Mouse (Mus musculus): ENCODE results near the gene Rpia. TPM values are rescaled to one million over a fixed set of nuclear protein-coding genes. Genes with fewer than 3 reads are reported as not detected.

The Rpia gene
- total RNA-seq, 2 experiments from 2014 or later = 10.5 to 12.8 TPM

- DNase-seq (ENCODE audit: extremely low spot score in 1 of 2, low spot score in 2 of 2) = no peak
- intact Hi-C loops (cut with DNase I) = no loop called here
Observed at GRCm38 (mm10) chr6:70724722-70725121, 67.3 kb downstream of the Rpia start.

DNA sequence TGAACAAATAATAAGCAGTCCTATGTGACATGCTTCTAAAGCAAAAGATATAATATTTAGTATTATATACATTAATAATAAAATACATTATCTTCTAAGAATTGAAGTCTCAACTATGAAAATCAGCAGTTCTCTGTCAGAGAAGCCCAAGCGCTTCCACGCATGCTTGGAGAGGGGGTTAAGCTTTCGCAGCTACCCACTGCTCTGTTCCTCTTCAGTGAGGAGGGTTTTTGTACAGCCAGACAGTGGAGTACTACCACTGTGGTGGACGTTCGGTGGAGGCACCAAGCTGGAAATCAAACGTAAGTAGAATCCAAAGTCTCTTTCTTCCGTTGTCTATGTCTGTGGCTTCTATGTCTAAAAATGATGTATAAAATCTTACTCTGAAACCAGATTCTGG lies 69.7 kb downstream of the Rpia start:
- DNase-seq (ENCODE audit: extremely low spot score in 1 of 2, low spot score in 2 of 2) = no peak
- intact Hi-C loops (cut with DNase I) = no loop called here

- intact Hi-C loops (cut with DNase I) = loop anchor here (5.0 kb wide), 1 partner anchor 34 kb away; no protein-coding TSS in a partner anchor
- no peak for DNase-seq (ENCODE audit: extremely low spot score in 1 of 2, low spot score in 2 of 2)
Observed at GRCm38 (mm10) chr6:70718760-70719159, 73.3 kb downstream of the Rpia start.

DNA sequence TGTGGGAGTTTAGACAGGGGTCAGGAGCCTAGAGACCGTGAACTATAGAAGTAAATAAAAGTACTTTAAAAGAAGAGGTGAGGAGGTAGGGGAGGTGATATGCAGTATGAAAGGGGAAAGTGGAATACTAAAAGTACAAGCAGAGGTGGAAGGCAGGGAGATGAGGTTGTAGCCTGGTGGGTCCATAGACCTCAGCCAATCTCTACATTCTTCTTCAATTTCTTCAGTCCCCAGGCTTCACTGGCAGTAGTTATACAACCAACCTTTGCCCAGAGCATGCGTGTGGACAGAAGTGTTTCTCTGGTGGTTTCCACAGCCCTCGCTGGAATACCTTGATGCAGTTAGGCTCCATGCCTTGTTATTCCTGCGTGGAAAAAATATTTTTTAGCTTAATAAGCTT lies 73.9 kb downstream of the Rpia start:
- intact Hi-C loops (cut with DNase I) = loop anchor here (5.0 kb wide), 1 partner anchor 34 kb away; no protein-coding TSS in a partner anchor
- DNase-seq (ENCODE audit: extremely low spot score in 1 of 2, low spot score in 2 of 2) = no peak

GRCm38 (mm10) chr6:70716701-70717393 lies 75.2 kb downstream of the Rpia start:
- intact Hi-C loops (cut with DNase I) = loop anchor here (5.0 kb wide), 1 partner anchor 35 kb away; no protein-coding TSS in a partner anchor
- DNase-seq (ENCODE audit: extremely low spot score in 1 of 2, low spot score in 2 of 2) = no peak

Other genes with a start within 250 kb of the Rpia start
- gene Eif2ak3, start 52.3 kb upstream of the Rpia start, total RNA-seq (2021) = 10 to 100 TPM; 17.8 to 20.2 TPM
- not detected for gene Tex37, start 126.7 kb upstream of the Rpia start, total RNA-seq (2021)
- not detected for gene Foxi3, start 164.3 kb upstream of the Rpia start, total RNA-seq (2021)

All from left cerebral cortex, postnatal 10 days (tissue).